Mouse (Mus musculus) cerebellum, adult 2 months (tissue): ENCODE measurements around the gene Rbm25. TPM values are rescaled to one million over a fixed set of nuclear protein-coding genes. Genes with fewer than 3 reads are reported as not detected.

Experiments
- DNase-seq, 2 experiments: peaks; one replicate each; pipeline ENCODE4 v3.0.0; 2021
- H3K27ac ChIP-seq: fragments of 200-500 bp; 2 replicates; pipeline ENCODE4 v1.5.1; 2012; ENCODE audit warnings: low read length, control low read depth, inconsistent platforms; ENCODE audit not compliant: insufficient read depth
- H3K27me3 ChIP-seq: fragments of 200-500 bp; 2 replicates; pipeline ENCODE4 v1.6.1; 2012; ENCODE audit warnings: inconsistent platforms, mild to moderate bottlenecking, low read length, moderate library complexity; ENCODE audit not compliant: control insufficient read depth, insufficient read depth
- H3K4me1 ChIP-seq: fragments of 200-500 bp; 2 replicates; pipeline ENCODE4 v1.6.1; 2011; ENCODE audit warnings: low read length; ENCODE audit not compliant: control insufficient read depth, insufficient read depth
- H3K4me3 ChIP-seq: fragments of 200-500 bp; replicated peaks from 2 replicates; pipeline ENCODE3; 2011; ENCODE audit warnings: mild to moderate bottlenecking, low read depth, low read length, control low read depth; ENCODE audit not compliant: insufficient read depth
- CTCF ChIP-seq: fragments of 200-500 bp; IDR thresholded peaks from 2 replicates; pipeline ENCODE4 v1.5.1; 2011; ENCODE audit warnings: low read depth, mild to moderate bottlenecking, control low read depth, low read length, moderate library complexity, borderline replicate concordance; ENCODE audit not compliant: insufficient read depth
- POLR2A ChIP-seq: fragments of 200-500 bp; IDR thresholded peaks from 2 replicates; pipeline ENCODE4 v1.6.1; 2011; ENCODE audit warnings: low read length, control low read depth, borderline replicate concordance; ENCODE audit not compliant: insufficient read depth
- WGBS: fragments of 180-500 bp; shearing (Covaris S2); methylation state at CpG from one replicate; pipeline ENCODE4 v1.1.7; 2018; 5-methylcytosine and 5-hydroxymethylcytosine counted together
- polyA plus RNA-seq: library from polyadenylated mRNA; depleted of rRNA; stranded (reverse); fragments of >200 nt; gene quantifications from 2 replicates; pipeline ENCODE4 v1.2.3, GENCODE M21; 2012

Rbm25 gene
- polyA plus RNA-seq, 1 experiment = 159 TPM

DNA sequence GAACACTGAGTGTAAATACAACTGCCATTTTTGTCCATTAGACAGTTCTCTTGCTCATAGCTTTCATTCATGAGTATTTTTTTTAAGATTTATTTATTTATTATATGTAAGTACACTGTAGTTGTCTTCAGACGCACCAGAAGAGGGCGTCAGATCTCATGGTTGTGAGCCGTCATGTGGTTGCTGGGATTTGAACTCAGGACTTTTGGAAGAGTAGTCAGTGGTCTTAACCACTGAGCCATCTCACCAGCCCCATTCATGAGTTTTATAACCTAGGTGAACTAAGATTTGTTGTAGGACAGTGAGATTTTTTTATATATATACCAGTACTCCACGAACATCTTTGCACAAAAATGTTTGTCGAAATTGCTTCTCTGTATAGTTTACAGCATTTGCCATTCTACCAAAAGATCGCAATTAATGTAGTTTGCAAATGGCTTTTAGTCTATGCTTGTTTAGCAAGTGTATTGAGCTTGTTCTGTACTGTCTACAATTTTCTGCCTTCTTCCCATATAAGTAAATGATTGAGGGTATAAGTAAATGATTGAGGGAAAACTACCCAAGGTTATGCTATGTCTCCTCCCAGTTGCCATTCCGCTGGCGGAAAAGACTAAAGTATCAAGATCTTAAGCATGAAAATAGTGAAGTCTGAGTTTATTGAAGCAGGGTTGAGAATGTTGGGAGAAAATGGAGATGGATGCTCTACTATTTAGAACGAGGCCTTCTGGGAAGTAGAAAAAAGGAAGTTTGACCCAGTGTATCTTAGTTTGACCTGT lies 55.7 kb downstream of the Rbm25 start:
- WGBS = 92% methylated on average over 9 of the region's 9 CpGs
- H3K4me3 ChIP-seq = no peak overlapping the region
- DNase-seq = no peak
- no peak overlapping the region for H3K27ac ChIP-seq
- H3K4me1 ChIP-seq = no peaks in the 10 kb centered on the region; the same call in 1 of the 2 replicates
- no peak for TF ChIP-seq CTCF
- TF ChIP-seq POLR2A = no peak
- H3K27me3 ChIP-seq = no peaks in the 10 kb centered on the region

DNA sequence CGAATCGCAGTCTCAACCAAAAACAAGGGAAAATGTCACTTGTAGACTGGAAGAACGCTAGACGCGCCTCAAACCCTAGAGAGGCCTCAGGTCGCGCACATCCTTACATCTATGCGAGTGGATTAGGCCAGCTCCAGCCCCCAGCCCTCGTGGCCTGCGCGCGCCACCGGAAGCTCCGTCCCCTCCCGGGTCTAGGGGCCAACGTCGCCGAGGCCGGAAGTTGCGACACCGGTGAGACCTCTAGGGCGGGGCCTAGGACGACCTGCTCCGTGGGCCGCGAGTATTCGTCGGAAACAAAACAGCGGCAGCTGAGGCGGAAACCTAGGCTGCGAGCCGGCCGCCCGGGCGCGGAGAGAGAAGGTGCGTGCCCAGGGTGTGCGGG lies 56.9 kb downstream of the Rbm25 start, which contains the start of gene Psen1:
Psen1 (plus strand) TSS at position 219 of the 382 bp plus-strand sequence.
- Histone ChIP-seq H3K4me3 (peak within 1 kb of the TSS; percentile 97), H3K27ac (peak within 1 kb of the TSS; percentile 83), H3K27me3 (no peaks in the 10 kb centered on the region), H3K4me1 (no peaks in the 10 kb centered on the region; the same call in 1 of the 2 replicates)
- TF ChIP-seq CTCF (no peak; the same call in 1 of the 2 replicates), POLR2A (peak; percentile 95; the same call in 1 of the 2 replicates)
- peak; percentile 93 to 94 for DNase-seq
- WGBS = under 1% methylated on average over 38 of the region's 38 CpGs

DNA sequence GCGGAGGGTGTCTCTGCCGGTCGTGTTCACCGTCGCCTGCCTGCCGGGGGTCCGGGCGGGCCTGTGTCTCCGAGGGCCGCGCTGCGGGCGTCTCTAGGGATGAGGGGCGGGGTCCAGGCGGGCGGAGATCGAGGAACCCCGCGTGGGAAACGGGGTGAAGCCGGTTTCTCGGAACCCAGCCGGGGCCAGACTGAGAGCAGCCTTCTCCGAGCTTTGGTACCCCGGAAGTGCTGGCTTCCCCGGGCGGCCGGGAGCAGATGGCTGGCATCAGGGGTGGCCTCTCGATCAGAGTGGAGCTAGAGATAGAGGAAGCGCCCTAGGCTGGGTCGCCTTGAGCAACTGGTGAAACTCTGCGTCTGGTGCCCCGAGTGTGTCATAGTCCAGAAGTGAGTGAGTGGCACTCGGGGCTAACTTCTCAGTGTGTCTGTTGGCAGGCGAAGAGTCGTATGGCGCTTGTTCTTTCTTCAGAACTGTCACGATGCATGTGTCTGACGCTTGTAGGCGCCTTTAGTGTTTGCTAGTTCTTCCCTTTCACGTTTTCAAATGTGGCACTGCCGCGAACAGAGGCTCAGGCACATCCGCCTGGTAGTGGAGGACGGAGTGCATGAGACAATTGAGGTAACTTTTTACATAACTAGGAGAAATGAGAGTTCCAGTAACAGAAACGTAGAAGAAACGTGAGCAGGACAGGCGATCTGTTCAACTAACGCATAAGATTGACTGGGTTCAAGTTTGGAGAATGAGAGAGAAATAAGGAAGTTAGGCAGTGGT lies 57.5 kb downstream of the Rbm25 start:
- WGBS = 1% methylated on average over 49 of the region's 49 CpGs
- peak overlapping the region; percentile 58; the same call in 1 of the 2 replicates for H3K27ac ChIP-seq
- DNase-seq = no peak
- TF ChIP-seq CTCF (no peak), POLR2A (no peak)
- peak overlapping the region; percentile 97 for H3K4me3 ChIP-seq
- H3K4me1 ChIP-seq = no peaks in the 10 kb centered on the region; the same call in 1 of the 2 replicates
- H3K27me3 ChIP-seq = no peaks in the 10 kb centered on the region

DNA sequence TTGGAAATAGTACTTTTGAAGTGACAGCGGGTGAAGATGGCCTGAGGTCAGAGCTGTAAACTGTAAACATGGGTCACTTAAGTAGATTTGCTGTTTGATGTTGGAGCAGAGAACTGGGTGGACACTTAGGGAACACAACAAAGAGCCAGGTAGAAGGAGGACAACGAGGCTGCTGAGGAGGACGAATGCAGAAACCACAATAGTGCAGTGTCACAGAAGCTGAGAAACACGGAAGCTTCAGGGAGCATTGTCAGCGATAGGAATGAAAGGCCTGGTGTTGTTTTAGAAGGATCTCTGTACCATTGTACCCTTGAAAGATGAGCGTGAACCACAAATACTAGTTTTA lies 58.0 kb downstream of the Rbm25 start:
- TF ChIP-seq CTCF (no peak), POLR2A (no peak)
- DNase-seq = no peak
- peak overlapping the region; percentile 97 for H3K4me3 ChIP-seq
- no peaks in the 10 kb centered on the region for H3K27me3 ChIP-seq
- WGBS = 17% methylated on average over 6 of the region's 6 CpGs
- no peak overlapping the region for H3K27ac ChIP-seq
- no peaks in the 10 kb centered on the region; the same call in 1 of the 2 replicates for H3K4me1 ChIP-seq

DNA sequence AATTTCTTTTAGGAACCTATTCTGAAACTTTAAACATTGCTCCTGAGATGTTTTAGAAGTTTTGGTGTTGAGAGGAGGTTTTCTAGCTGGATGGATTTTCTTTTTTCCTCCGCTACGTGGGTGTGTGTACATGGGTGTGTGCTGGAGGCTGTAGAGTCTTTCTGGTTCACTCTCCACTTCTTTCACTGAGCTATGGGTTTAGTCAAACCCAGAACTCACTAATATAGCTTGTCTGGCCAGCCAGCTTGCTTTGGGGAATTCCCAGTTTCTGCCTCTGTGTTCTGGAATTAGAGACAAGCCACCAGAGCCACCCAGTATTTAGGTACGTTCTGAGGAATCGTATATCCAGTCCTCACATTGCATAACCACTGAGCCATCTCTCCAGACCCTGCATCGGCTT lies 63.0 kb downstream of the Rbm25 start:
- DNase-seq = no peak
- no peaks in the 10 kb centered on the region for H3K27me3 ChIP-seq
- H3K4me3 ChIP-seq = no peak overlapping the region
- no peak for TF ChIP-seq CTCF
- TF ChIP-seq POLR2A = no peak
- H3K27ac ChIP-seq = no peak overlapping the region
- no peaks in the 10 kb centered on the region; the same call in 1 of the 2 replicates for H3K4me1 ChIP-seq
- 78% methylated on average over 5 of the region's 5 CpGs for WGBS

DNA sequence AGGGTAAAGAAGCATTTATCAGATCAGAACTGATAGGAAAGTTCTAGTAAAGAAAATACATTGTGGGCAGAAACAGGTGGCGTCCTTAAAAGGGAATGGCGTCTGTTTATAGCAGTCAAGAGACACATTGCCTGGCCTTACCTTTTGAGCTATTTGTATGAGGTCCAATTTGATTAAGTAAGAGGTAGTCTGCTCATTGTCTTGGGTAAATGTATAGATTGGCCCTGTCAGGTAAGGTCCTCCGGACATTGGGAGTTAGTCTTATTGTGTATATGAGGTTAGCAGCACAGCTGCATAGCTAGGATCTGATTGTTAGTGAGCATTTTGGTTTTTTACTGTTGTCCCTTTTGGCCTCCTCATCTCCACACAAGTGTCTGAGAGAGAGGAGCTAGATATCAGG lies 63.6 kb downstream of the Rbm25 start:
- TF ChIP-seq CTCF (no peak), POLR2A (no peak)
- Histone ChIP-seq H3K4me1 (no peaks in the 10 kb centered on the region), H3K27me3 (no peaks in the 10 kb centered on the region), H3K27ac (no peak overlapping the region), H3K4me3 (no peak overlapping the region)
- no peak for DNase-seq
- 92% methylated on average over 3 of the region's 3 CpGs for WGBS

DNA sequence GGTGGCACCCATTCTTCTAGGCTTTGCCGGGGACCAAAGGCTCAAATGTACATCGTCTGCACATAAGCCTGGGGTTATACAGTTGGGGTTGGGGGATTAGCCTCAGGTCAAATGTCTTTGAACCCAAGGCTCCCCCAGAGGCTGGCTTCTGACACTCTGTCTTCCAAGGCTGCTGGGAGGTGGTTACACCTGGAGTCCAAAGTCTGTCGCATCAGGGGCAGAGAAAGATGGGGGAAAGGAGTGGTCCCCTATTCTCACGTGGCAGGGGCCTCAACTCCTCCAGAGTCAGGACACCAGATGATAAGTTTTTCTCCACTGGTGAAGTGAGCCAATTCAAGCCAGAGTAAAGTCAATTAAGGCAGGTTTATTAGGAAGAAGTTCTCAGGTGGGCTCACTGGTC lies 67.6 kb downstream of the Rbm25 start:
- H3K27me3 ChIP-seq = no peaks in the 10 kb centered on the region
- H3K4me1 ChIP-seq = 0 out of 2 replicates have a peak, but pooled peaks cover 3% of the 10 kb centered on the region
- 83% methylated on average over 4 of the region's 4 CpGs for WGBS
- H3K27ac ChIP-seq = no peak overlapping the region
- no peak overlapping the region for H3K4me3 ChIP-seq
- no peak for TF ChIP-seq CTCF
- no peak for TF ChIP-seq POLR2A
- no peak for DNase-seq

DNA sequence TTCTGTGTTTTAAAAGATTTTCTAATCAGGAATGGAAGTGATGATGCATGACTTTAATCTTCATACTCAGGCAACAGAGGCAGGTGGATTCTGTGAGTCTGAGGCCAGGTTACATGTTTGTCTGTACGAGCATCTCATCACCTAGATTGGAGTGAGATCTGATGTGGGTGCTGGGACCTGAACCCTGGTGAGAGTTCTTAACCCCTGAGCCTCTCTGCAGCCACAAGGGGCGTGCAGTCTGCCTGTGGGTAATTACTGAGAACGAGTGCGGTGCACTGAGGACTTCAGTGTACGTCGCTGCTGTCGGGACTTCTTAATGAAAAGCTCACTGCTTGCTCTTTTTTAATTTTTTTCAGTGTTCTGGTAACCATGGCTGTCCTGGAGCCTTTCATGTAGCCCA lies 70.6 kb downstream of the Rbm25 start:
- Histone ChIP-seq H3K27ac (no peak overlapping the region), H3K4me1 (0 out of 2 replicates have a peak, but pooled peaks cover 3% of the 10 kb centered on the region), H3K4me3 (no peak overlapping the region), H3K27me3 (no peaks in the 10 kb centered on the region)
- no peak for TF ChIP-seq CTCF
- TF ChIP-seq POLR2A = no peak
- DNase-seq = no peak
- 89% methylated on average over 7 of the region's 7 CpGs for WGBS
